Mouse (Mus musculus): ENCODE data around the gene Rrp9. TPM values are rescaled to one million over a fixed set of nuclear protein-coding genes. Genes with fewer than 3 reads are reported as not detected.

The Rrp9 gene
- polyA plus RNA-seq, 1 experiment, result 82.1 TPM

DNA sequence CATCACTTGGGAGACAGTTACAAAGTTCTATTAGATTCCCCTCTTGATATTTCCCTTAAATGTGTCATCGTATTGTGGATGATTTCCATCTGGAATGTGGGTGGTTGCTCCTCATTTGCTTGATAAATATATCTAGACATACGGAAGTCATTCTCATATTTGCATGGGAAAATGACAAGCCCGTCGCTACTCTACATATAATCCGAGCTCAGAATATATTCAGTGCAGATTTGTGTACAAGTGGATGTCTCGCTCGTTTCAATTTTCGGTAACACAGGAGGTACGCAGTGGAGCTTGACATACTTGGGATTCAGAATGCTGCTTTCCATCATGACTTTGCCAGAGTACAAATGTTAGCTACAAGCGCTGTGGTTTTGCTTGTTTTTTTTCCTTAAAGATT, 33.6 kb downstream of the Rrp9 start:
- no peaks in the 10 kb centered on the region for H3K9me3 ChIP-seq (replicated peaks; ENCODE audit: control insufficient read depth, insufficient read depth, low read length, poor library complexity, severe bottlenecking)
- no peak for TF ChIP-seq EP300 (IDR thresholded peaks at IDR 0.05; ENCODE audit: insufficient read depth, low read depth, low read length)
- TF ChIP-seq POLR2A (IDR thresholded peaks at IDR 0.05; ENCODE audit: insufficient read depth, low read length), result no peak
- no peak for TF ChIP-seq CTCF (IDR thresholded peaks at IDR 0.05; ENCODE audit: low read depth, low read length)
- no peaks in the 10 kb centered on the region for H3K27me3 ChIP-seq (ENCODE audit: control insufficient read depth, insufficient read depth, low read length, poor library complexity, severe bottlenecking)
- no peak overlapping the region for H3K27ac ChIP-seq (ENCODE audit: insufficient read depth, low read length)
- no peaks in the 10 kb centered on the region for H3K36me3 ChIP-seq (ENCODE audit: control insufficient read depth, insufficient read depth, low read length, poor library complexity, severe bottlenecking)
- H3K4me1 ChIP-seq (ENCODE audit: control insufficient read depth, insufficient read depth, low read length), result no peaks in the 10 kb centered on the region
- no peak overlapping the region for H3K9ac ChIP-seq (ENCODE audit: low read depth, poor library complexity, severe bottlenecking)
- H3K4me3 ChIP-seq (ENCODE audit: low read depth, low read length), result no peak overlapping the region

DNA sequence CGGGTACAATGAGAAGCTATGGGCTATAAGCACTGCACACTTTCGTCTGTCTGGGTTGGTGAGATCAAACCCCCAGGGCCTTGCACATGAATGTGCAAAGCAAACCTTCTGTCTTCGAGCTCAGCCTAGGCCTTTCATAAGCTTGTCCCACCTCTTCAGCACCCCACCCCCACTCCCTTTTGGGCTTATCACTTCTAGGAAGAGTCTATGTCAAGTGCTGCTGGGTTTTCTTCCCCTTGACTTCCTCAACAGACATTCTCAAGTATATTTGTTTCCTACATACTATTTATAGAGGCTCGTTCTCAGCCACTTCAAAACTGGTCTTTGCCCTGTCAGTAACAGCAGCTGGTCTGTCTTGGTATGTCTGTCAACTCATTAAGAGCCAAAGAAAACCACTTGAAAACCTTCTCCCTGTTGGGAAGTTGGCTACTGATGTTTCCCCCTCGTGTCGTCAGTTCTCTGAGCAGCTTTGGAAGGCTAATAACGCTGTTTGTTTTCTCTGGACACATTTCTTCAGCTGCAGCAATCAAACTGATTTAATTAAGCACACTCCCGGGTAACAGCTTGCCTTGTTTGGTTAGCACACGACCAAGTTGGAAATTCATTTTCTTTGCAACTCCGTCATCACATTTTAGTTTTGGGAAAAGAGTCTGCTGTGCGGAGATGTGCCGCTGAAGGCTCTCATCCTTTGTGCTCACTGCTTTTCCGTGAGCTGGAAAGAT, 37.1 kb downstream of the Rrp9 start:
- Histone ChIP-seq H3K27me3 (ENCODE audit: control insufficient read depth, insufficient read depth, low read length, poor library complexity, severe bottlenecking) (no peaks in the 10 kb centered on the region), H3K9ac (ENCODE audit: low read depth, poor library complexity, severe bottlenecking) (no peak overlapping the region), H3K9me3 (replicated peaks; ENCODE audit: control insufficient read depth, insufficient read depth, low read length, poor library complexity, severe bottlenecking) (no peaks in the 10 kb centered on the region), H3K27ac (ENCODE audit: insufficient read depth, low read length) (no peak overlapping the region), H3K36me3 (ENCODE audit: control insufficient read depth, insufficient read depth, low read length, poor library complexity, severe bottlenecking) (no peaks in the 10 kb centered on the region), H3K4me3 (ENCODE audit: low read depth, low read length) (no peak overlapping the region), H3K4me1 (ENCODE audit: control insufficient read depth, insufficient read depth, low read length) (no peaks in the 10 kb centered on the region)
- no peak for TF ChIP-seq EP300 (IDR thresholded peaks at IDR 0.05; ENCODE audit: insufficient read depth, low read depth, low read length)
- TF ChIP-seq CTCF (IDR thresholded peaks at IDR 0.05; ENCODE audit: low read depth, low read length), result no peak
- TF ChIP-seq POLR2A (IDR thresholded peaks at IDR 0.05; ENCODE audit: insufficient read depth, low read length), result no peak

DNA sequence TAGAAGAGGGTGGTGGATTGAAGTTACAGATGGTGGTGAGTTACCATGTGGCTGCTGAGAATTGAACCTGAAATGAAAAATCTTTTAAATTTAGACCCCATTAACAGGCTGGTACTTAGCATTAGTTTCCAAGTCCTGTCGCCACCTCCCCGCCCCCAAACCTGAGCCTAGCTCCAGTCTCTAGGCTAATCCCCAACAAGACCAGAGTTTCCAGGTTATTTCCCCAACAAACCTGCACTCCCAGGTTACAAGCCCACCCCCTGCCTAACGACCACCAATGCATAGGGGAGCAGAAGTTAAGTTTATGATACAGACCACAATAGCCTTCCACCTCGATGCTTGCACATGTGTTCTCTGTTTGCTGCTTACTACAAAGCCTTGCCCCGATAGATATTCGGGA, 37.8 kb downstream of the Rrp9 start:
- Histone ChIP-seq H3K27ac (ENCODE audit: insufficient read depth, low read length) (no peak overlapping the region), H3K36me3 (ENCODE audit: control insufficient read depth, insufficient read depth, low read length, poor library complexity, severe bottlenecking) (no peaks in the 10 kb centered on the region), H3K27me3 (ENCODE audit: control insufficient read depth, insufficient read depth, low read length, poor library complexity, severe bottlenecking) (no peaks in the 10 kb centered on the region), H3K9ac (ENCODE audit: low read depth, poor library complexity, severe bottlenecking) (no peak overlapping the region), H3K9me3 (replicated peaks; ENCODE audit: control insufficient read depth, insufficient read depth, low read length, poor library complexity, severe bottlenecking) (no peaks in the 10 kb centered on the region), H3K4me1 (ENCODE audit: control insufficient read depth, insufficient read depth, low read length) (no peaks in the 10 kb centered on the region), H3K4me3 (ENCODE audit: low read depth, low read length) (no peak overlapping the region)
- no peak for TF ChIP-seq POLR2A (IDR thresholded peaks at IDR 0.05; ENCODE audit: insufficient read depth, low read length)
- no peak for TF ChIP-seq CTCF (IDR thresholded peaks at IDR 0.05; ENCODE audit: low read depth, low read length)
- TF ChIP-seq EP300 (IDR thresholded peaks at IDR 0.05; ENCODE audit: insufficient read depth, low read depth, low read length), result no peak

DNA sequence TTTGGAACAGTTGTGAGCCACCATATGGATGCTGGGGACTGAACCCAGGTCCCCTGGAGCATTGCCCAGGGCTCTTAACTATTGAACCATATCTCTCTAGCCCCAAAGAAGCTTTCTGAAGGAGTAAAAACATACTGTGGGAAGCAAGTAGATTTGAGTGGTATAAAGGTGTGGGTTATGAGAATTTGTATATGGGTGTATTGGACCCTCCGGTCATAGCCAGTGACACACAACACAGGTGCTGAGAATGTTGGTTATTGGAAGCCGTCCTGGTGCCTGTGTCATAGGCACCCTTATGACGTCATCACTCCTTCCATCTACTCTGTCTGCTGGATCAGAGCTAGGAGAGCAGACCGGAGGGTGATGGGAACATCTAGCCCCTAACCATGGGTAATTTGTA, 38.5 kb downstream of the Rrp9 start, which contains the start of gene Iqcf5:
Gene Iqcf5, plus strand, starts transcription at position 301 of the 400 bp plus-strand sequence.
- no peak within 1 kb of the TSS for H3K9ac ChIP-seq (ENCODE audit: low read depth, poor library complexity, severe bottlenecking)
- no peaks in the 10 kb centered on the region for H3K9me3 ChIP-seq (replicated peaks; ENCODE audit: control insufficient read depth, insufficient read depth, low read length, poor library complexity, severe bottlenecking)
- H3K36me3 ChIP-seq (ENCODE audit: control insufficient read depth, insufficient read depth, low read length, poor library complexity, severe bottlenecking), result no peaks in the 10 kb centered on the region
- no peaks in the 10 kb centered on the region for H3K4me1 ChIP-seq (ENCODE audit: control insufficient read depth, insufficient read depth, low read length)
- no peak for TF ChIP-seq CTCF (IDR thresholded peaks at IDR 0.05; ENCODE audit: low read depth, low read length)
- TF ChIP-seq EP300 (IDR thresholded peaks at IDR 0.05; ENCODE audit: insufficient read depth, low read depth, low read length), result no peak
- TF ChIP-seq POLR2A (IDR thresholded peaks at IDR 0.05; ENCODE audit: insufficient read depth, low read length), result no peak
- no peaks in the 10 kb centered on the region for H3K27me3 ChIP-seq (ENCODE audit: control insufficient read depth, insufficient read depth, low read length, poor library complexity, severe bottlenecking)
- no peak within 1 kb of the TSS for H3K27ac ChIP-seq (ENCODE audit: insufficient read depth, low read length)
- H3K4me3 ChIP-seq (ENCODE audit: low read depth, low read length), result no peak within 1 kb of the TSS

DNA sequence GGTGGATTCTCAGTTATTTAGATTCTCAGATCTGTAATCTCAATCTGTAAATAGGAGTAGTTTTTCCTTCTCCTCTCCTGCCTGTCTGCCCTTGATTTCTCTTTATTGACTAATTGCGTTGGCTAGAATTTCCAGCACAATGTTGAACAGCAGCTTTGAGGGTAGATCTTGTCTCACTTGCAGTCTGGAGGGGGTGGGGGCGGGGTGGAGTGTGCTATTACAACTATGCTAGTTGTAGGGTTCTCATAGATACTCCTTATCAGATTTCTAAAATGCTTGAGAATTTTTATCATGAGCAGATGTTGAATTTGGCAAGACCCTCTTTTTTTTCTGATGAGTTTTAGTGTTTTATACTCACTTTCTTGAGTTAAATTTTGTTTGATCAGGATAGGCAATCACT, 43.7 kb downstream of the Rrp9 start:
- H3K9me3 ChIP-seq (replicated peaks; ENCODE audit: control insufficient read depth, insufficient read depth, low read length, poor library complexity, severe bottlenecking), result no peaks in the 10 kb centered on the region
- no peaks in the 10 kb centered on the region for H3K27me3 ChIP-seq (ENCODE audit: control insufficient read depth, insufficient read depth, low read length, poor library complexity, severe bottlenecking)
- TF ChIP-seq EP300 (IDR thresholded peaks at IDR 0.05; ENCODE audit: insufficient read depth, low read depth, low read length), result no peak
- TF ChIP-seq CTCF (IDR thresholded peaks at IDR 0.05; ENCODE audit: low read depth, low read length), result no peak
- no peak for TF ChIP-seq POLR2A (IDR thresholded peaks at IDR 0.05; ENCODE audit: insufficient read depth, low read length)
- no peaks in the 10 kb centered on the region for H3K36me3 ChIP-seq (ENCODE audit: control insufficient read depth, insufficient read depth, low read length, poor library complexity, severe bottlenecking)
- H3K27ac ChIP-seq (ENCODE audit: insufficient read depth, low read length), result no peak overlapping the region
- no peak overlapping the region for H3K4me3 ChIP-seq (ENCODE audit: low read depth, low read length)
- H3K4me1 ChIP-seq (ENCODE audit: control insufficient read depth, insufficient read depth, low read length), result no peaks in the 10 kb centered on the region
- no peak overlapping the region for H3K9ac ChIP-seq (ENCODE audit: low read depth, poor library complexity, severe bottlenecking)

DNA sequence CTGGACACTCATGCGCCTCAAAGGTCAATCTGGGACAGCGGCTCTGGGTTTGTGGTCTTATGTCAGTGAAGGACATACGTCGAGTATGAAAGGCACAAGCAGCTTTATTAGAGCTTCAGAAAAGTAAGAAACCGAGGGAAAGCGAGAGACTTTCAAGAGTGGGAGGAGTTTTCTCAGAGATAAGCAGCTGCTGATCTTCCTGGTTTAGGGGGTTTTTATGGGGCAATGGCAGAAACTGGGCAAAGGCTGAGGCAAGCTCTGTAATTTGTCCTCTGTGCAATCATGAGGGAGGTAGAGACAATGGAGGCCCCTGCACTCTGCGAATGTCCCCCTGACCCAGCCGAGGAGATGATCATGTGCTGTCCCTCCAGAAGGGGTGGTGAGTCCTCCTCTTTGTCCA, 44.1 kb downstream of the Rrp9 start:
- Histone ChIP-seq H3K27ac (ENCODE audit: insufficient read depth, low read length) (no peak overlapping the region), H3K36me3 (ENCODE audit: control insufficient read depth, insufficient read depth, low read length, poor library complexity, severe bottlenecking) (no peaks in the 10 kb centered on the region), H3K4me3 (ENCODE audit: low read depth, low read length) (no peak overlapping the region), H3K27me3 (ENCODE audit: control insufficient read depth, insufficient read depth, low read length, poor library complexity, severe bottlenecking) (no peaks in the 10 kb centered on the region), H3K9ac (ENCODE audit: low read depth, poor library complexity, severe bottlenecking) (no peak overlapping the region), H3K4me1 (ENCODE audit: control insufficient read depth, insufficient read depth, low read length) (no peaks in the 10 kb centered on the region), H3K9me3 (replicated peaks; ENCODE audit: control insufficient read depth, insufficient read depth, low read length, poor library complexity, severe bottlenecking) (no peaks in the 10 kb centered on the region)
- TF ChIP-seq EP300 (IDR thresholded peaks at IDR 0.05; ENCODE audit: insufficient read depth, low read depth, low read length) (no peak), CTCF (IDR thresholded peaks at IDR 0.05; ENCODE audit: low read depth, low read length) (no peak), POLR2A (IDR thresholded peaks at IDR 0.05; ENCODE audit: insufficient read depth, low read length) (no peak)
